Mouse (Mus musculus) lung, postnatal 36 days (tissue): Measurements from ENCODE around the gene Trak1.

Experiments
- DNase-seq: peaks from one replicate; pipeline ENCODE4 v3.0.0; 2022; ENCODE audit warnings: mixed read lengths

Gene Trak1

DNA sequence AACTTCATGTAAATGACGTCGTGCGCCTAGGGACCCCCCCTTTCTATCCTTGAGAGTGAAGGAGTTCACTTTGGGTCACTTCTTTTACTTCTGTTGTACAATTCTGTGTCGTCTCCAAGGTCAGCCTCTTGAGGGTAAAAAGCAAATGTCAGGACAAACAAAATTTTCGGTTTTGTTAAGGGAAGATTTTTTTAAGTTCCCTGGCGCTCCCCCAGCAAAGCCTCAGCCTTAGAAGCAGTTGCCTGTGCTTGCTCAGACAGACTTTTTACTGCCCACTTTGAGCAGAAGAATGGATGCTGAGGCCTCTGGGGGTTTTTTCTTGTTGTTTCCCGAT lies 730 bp downstream of the Trak1 start:
- peak; percentile 62 for DNase-seq

DNA sequence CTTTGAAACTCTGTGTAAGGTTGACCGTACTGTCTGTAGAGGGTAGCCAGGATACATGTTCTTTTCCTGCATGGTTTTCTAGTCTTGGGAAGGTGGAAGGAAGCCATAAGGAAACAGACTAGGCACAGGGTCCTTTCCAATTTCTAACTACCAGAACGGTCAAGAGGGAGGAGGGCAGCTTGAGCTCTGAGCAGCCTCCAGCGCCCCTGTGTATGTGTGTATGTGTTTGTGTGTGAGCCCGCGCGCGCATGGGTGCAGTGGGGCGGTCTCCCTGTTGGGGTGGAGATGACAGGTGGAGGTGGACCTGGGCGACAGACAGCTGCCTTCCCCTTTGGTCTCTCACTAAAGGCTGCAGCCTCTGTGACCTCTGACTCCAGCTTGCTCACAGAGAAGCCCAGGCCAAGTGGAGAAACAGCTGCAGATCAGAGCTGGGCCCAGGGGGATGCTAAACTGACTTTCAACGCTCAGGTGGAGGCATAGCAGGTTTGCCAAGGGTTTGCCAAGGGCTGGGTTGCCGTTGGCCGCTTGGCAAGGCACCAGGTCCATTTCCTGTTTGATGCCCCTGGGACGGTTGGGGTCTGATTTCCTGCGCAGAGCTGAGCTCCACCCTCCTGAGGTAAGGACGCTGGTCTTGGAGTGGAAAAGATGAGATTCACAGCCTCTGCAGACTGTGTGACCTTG lies 1.2 kb downstream of the Trak1 start:
- peak; percentile 71 for DNase-seq

DNA sequence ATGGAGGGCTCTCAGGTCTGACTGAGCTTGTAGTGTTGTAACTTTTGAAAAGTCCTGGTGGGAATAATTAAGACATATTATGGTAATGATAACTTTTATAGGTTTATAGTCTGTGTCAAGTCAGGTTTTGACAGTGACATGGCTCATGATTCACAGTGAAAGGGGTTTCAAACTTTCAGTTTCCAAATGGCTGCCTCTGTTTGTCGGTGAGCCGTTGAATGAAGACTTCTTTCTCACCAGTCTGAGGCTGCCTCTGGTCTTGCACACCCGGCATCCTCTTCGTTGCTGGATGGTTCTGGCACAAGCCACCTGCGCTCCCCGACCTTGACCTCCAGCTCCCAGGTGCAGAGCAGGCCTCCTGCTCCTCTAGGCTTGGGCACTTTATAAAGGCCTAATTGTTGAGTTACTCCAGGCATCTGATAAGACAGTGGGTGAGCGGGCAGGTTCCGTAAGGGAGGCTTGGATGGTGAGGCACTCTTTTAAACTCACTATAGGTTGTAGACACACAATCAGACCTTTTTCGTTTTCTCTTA lies 2.0 kb downstream of the Trak1 start:
- no peak for DNase-seq

DNA sequence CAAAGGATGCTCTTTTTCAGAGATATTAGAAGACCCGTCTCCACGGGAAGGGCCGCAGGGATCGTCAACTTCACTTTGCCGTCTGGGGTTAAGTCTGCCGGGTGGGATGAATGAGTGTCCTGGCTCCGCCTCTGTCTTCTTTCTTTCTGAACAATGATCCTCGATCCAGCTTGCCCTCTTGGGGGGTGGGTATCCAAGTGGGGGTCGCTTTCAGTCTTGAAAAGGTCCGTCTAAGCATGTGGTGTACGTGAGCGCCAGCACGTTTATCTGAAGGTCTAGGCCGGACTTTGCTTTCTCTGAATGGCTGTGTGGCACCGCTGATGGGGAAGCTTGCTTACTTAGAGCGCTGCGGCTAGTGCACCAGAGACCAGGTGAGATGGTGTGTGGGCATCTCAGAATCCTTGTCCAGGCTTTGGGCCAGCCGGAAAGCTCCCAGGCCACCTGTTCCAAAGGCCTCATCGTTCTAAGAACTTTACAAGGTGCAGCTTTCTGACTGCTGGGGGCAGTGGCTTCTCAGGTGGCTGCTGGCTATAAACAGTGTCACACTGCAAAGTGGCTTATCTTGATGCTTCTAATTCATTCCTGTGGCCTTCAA lies 2.8 kb downstream of the Trak1 start:
- no peak for DNase-seq

DNA sequence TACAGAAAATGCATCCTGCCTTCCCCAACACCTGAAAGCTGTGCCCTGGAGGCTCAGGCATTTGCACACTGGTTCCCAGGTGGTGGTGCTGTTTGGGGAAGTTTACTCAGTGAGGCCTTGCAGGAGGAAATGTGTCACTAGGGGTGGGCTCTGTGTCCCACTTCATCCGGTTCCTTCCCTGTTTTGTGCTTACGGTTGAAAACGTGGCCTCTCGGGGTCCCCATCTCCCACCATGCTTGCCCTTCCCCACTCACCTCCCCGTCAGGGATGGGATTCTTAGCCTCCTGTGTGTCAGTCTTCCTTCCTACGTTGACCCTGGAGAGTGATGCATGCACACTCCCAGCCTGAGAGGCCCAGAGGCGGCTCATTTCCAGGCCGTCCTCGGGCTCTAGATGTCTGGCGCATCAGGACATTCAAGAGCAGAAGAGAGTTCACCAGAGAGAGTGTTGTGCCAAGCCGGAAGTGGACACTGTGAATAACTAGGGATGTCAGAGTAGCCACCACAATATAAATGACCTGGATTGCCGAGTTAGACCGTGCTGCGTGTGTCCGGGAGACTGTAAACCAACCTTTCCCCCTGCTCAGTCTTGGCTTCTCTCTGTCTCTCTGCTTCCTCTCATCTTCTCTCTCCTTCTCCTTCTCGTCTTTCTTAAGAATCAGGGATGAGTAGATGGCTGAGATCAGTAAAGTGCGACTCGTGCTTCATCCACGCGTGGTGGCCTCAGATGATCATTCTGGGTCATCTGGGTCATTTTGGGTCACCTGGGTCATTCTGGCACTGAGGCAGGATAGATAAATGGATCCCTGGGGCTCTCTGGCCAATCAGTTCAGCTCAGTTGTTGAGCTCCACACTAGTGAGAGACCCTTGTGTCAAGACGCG lies 4.0 kb downstream of the Trak1 start:
- DNase-seq = peak; percentile 45

DNA sequence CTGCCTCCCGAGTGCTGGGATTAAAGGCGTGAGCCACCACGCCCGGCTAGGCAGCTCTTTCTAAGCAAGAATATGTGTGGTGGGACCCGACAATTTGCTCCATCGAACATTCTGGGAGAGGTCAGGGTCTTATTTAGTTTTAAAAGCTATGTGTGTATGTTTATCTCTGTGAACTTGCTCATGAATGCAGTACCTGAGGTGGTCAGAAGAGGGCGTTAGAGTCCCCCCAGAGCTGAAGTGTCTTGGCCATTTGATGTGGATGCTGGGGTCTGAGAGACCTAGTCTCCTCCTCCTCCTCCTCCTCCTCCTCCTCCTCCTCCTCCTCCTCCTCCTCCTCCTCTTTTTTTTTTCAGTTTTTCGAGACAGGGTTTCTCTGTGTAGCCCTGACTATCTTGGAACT lies 5.2 kb downstream of the Trak1 start:
- peak; percentile 55 for DNase-seq

DNA sequence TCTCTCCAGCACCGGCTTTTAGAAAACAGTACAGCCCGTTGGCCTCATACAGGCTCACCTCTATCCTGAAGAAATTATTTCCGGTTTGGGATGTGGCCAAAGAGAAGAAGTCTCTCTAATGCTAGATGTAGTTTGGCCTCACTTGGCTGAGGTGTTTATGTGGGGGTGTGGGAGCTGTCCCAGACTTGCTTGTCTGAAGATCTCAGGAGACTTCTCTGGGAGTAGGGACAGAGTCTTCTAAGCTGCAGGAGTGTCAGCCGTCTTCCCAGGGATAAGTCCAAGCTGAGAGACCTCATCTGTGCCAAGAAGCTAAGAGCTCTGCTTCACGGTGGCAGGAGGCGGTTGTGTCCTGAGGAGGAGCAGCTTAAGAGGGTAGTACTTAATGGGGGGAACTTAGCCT lies 5.8 kb downstream of the Trak1 start:
- DNase-seq = no peak

DNA sequence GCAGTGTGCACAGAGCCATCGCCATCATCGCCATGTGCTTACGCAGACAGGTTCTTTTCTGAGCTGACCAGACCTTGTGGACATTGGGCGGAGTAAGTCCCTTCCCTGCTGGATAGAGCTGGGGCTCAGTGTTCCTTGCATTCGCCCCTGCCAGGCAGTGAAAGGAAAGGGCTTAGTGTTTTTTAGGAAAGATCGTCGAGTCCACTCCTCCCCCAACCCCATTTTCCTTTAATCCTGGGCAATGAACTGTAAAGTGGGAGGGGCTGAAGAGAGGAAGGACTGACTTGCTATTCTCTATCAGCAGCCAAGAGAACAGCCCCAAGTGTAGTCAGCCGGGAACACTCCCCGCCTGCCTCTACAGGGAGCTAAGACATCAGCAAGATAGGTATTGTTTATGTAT lies 6.4 kb downstream of the Trak1 start:
- no peak for DNase-seq

DNA sequence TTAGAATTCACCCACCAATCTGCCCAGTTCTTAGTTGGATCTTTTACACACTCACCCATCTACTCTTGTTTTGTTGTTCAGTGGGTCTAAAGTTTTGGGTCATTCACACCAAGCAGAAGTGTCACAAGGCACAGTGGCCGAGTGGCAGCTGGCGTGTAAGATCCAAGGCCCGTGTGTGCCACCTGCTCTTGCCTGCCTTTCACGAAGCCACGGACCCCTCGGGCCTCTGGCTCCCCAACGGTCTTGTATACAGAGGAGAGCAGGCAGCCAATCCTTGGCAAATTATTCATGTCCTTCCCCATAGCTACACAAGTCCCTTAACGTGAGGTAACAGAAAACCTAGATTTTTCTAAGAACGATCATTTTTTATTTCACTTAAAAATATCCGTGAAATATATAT lies 7.2 kb downstream of the Trak1 start:
- DNase-seq = no peak

DNA sequence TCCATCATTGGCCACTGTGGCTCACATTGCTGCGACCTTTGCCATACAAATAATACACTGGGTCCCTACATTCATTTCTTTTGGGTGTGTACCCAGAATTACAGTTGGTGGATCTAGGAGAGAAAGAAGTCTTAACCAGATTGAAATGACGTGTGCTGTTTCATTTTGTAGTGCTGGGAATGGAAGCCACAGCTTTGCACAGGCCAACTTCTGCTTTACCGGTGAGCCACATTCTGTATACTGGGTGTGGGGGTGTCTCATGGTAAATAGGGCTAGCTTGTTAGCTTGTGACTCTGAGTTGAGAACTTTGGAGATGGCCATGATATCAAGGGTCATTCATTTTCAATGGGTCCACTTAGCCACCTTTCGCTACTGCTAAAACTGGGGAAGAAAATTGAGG lies 8.2 kb downstream of the Trak1 start:
- DNase-seq = no peak

DNA sequence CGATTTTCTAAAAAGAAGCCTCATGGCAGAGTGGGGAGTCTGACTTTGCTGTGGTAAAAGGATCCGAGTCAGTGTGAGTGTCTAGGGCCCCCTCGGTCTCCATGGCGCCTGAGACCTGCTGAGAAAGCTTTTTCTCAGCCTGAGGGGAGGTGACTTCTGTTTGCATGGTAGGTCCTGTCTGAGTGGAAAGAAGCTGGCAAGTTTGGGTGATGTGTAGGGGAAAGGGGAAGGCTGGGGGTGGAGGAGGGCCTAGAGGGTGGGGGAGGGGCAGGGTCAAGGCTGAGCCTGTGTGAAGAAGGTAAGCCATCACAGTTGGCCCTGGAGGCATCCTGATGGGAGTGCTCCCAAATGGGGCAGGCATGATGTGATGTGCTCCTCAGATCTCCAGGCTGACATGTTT lies 12.0 kb downstream of the Trak1 start:
- DNase-seq = no peak

DNA sequence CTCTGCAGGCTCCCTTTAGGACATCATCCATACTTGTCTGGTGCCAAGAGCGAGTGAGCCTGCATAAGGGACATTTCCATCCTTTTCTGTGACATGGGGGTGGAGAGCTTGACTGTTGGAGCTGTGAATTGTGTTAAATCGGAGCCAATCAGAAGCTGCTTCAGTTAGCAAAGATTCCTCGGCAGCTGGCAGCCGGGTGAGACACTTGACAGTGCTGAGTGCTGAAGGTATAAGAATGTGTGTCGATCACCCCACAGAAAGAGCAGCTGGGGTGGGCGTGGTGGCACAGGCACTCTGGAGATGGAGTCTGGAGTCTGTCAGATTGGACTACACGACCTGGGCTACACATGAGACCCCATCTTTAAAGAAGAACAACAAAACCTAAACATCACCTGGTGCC lies 13.2 kb downstream of the Trak1 start:
- no peak for DNase-seq

DNA sequence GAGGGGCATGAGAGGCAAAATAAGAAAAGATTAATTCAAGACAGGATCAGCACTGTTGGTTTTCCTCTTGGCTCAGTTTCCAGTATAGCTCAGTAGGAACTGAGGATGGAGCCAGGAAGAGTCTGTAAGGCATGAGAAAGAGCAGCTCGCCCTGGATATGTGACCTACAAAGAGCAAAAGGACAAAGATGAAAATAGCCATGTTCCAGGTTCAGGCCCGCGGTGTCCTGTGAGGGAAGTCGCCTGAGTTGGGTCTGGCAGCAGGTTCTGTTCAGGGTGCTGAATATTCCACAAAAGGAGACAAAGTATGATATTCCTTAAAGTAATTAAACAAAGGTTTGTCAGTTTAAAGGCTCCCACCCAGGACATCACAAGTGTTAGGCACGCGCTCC lies 14.5 kb downstream of the Trak1 start:
- DNase-seq = no peak

DNA sequence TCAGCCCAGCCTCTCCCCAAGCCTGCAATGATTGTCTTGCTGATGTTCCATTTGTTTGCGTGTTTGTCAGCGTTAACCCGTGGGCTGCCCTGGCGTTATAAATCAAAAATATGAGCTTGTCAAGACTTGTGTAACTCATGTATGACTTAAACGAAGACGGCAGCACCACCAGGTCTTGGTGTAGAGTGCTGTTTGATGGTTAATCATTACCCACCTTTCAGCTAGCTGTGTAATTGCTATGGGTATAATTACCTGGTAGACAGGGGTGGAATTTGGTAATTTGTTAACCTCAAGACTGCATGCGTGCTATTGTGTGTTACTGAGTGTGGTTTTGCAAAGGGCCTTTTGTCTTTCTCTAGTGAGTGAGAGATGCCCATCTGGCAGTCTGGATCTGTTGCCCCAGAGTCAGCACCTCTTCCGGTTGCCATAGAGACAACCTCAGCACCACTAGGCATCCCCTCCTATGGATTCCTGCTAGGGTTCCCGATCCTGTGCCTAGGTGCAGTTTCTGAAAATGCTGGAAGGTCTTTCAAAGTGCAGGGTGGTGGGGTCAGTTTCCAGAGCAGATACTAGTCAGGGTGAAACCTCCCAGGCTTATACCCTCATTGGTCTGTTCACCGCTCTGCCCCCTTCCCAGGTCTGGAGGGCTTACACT lies 15.1 kb downstream of the Trak1 start:
- DNase-seq = no peak

DNA sequence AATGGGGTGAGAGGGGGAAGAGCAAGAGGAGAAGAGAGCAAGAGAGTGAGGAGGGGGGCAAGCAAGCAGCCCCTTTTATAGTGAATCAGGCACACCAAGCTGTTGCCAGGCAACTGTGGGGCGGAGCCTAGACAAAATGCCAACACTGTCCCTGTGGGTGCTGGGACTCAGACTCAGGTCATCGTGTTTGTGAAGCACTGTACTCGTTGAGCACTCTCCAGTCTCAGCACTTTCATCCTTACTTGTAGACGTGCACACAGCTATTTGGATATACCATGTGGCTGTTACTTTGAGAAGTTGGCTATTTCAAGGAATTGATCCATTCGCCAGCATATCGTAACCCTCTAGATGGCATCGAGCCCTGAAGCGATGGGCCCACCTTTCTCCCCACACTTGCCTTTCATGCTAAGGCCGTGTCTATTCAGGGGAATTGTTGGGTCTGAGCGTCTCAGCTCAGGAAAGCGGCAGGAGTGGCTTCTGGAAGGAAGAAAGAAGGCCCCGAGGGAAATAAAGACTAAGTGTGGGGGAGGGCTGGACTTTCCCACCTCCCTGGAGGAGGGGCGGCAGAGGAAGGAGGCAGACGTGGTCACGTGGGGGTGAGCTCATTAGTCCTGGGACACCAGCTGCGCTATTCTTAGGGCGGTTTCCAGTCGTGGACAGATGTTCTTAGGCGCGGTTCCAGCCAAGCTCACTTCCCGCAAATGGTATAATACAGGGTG lies 16.5 kb downstream of the Trak1 start:
- peak; percentile 96 for DNase-seq

DNA sequence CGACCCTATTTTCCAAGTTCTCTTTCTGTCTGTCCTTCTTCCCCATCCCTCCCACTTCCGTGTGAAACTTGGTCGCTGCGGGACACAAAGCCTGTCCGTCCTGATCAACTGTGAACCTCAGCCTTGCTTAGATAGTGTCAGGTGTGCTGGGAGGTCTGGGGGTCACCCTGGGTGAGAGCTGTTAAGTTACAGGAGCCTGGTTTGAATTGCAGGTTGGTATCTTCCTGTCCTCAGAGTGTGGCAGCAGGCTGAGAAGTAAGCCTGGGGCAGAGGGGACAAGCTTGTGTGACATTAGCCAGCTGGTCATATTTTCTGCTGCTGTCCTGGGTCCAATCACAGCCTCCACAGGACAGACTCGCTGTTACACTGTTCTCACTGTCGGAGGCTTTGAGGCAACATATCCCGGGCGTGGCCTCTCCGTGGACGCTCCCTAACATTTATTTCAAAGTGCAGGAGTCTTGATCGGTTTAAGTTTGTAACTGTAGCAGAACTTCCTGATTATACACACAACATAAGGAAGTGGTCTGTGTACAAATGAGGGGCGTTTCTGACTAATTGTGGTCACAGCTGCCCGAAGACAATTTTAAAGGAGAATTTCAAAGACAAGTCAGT lies 17.3 kb downstream of the Trak1 start:
- peak; percentile 86 for DNase-seq

DNA sequence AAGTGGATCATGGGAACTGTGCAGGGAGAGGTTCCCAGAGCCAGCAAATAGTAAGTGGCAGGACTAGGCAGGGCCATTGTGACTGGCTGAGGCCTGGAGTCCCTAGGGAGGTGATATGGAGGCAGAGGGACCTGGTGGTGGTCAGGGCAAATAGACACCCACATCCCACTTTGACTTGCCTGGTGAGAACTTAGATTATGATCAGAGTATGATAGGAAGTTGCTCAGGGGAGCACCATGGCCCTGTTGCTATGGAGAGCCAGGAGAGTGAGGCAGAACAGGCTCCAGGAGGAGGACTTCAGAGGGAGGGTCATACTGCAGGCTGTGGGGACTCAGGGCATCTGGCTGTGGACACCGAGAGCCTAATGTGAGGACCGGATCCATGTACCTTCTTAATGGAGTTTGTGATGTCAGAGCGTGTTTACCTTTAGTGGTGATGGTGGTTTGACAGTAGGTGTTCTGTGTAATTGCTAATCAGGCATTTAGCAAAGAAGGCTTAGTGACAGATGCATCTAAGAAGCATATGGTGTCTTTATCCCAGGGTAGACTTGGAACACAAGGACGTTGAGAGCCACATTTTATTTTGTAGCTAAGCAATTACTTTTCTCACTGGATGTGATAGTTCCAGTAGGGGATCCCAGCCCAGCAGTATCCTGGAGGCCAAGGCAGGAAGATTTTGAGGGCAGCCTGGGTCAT lies 18.7 kb downstream of the Trak1 start:
- DNase-seq = no peak

DNA sequence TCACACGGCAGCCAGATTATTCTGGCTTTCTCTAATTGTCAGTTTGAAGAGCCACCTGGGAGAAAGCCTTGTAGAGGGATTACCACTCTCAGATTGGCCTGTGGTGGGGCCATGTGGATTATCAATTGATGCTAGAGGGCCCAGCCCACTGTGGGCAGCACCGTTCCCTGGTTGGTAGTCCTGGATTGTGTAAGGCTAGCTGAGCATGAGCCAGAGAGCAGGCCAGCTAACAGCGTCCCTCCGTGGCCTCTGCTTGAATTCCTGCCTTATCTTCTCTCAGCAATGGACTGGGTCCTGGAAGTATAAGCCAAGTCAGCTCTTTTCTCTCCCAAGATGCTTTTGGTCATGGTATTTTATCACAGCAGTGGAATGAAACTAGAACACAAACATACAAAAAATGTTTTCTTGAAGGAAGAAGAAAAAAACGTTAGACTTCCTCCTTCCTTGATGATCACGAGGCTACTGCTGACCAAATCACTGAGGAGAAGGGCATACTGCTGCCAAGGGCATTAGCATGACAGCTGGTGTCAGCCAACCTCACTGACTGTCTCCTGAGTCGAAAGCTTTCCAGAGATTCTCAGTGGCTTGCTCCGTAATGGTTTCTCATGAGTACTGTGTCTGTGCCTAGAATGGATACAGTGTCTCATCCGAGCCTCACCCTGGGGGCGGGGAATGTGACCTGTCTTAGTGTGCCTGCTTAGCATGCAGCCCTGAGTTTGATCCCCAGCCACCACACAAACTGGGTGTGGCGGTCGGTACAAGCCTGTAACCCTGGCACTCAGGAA lies 19.5 kb downstream of the Trak1 start:
- peak; percentile 77 for DNase-seq

DNA sequence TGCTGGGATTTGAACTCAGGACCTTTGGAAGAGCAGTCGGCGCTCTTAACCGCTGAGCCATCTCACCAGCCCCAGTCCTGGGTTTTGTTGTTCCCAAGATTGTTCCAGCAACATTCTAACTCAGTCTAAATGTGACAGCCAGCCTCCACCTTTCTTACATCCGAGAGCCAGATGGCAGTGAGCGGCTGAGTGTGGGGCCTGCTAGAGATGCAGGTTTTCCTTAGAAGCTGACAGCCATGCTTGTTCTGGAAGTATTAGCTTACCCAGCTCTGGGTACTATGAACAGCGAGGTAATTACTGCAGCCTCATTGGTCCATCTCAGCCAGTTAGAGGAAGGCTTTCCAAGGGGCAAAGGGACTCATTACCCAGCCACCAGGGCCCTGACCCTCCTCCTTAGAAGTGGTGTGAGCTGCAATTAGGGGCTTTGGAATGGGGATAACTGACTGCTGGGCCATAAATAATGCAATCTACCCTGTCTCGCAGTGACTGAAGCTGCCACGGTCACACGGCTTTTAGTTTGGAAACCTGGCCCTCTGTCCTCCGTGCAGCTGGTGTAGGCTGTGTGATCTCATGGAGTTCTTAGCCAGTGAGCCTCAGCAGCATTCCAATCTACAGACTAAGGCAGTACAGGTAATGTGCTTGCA lies 22.1 kb downstream of the Trak1 start:
- DNase-seq = no peak

DNA sequence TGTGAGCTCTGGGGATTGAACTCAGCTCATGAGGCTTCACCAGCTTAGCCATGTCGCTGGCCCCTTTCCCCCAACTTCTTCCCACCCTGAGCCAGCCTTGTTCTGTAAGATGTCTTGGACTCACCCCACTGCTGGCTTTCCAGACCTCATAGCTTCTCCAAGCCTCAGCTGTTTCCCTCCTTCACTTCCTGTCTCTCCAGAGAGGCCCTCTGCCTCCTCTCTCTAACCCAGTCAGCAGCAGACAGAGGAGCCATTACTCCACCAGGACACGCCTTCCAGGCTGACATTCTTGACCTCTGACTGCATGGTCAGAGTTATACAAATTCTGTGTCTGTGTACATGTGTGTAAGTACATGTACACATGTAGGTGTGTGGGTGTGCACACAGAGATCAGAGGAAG lies 23.1 kb downstream of the Trak1 start:
- no peak for DNase-seq
